Mouse (Mus musculus) spleen, adult 10 weeks (tissue): ENCODE data around the gene Krtap28-10. TPM values are rescaled to one million over a fixed set of nuclear protein-coding genes. Genes with fewer than 3 reads are reported as not detected.

ENCODE experiments used
- polyA plus RNA-seq: library from polyadenylated mRNA; stranded (reverse); fragments of 350-450 nt; fragmentation: Illumina TruSeq; extraction: RNeasy Lipid Tissue Mini Kit (QIAGEN cat#74804); gene quantifications from one replicate; pipeline ENCODE4 v1.2.3, GENCODE M21; 2015; ENCODE audit warnings: low replicate concordance; ENCODE audit not compliant: insufficient read depth

Krtap28-10 gene
- polyA plus RNA-seq, result not detected

GRCm38 (mm10) chr1:83042380-83042779 is at the start of gene Krtap28-10:
Krtap28-10 (minus strand) TSS chr1:83042480.

GRCm38 (mm10) chr1:83060643-83061042 is 18.4 kb upstream of the Krtap28-10 start, which contains the start of gene Krtap28-13:
Krtap28-13 (plus strand) TSS chr1:83060930.

GRCm38 (mm10) chr1:83059278-83059677 is 17.0 kb upstream of the Krtap28-10 start, which contains the start of gene A030005K14Rik:
A030005K14Rik (minus strand) TSS chr1:83059378.

GRCm38 (mm10) chr1:83044882-83045427 is 2.7 kb upstream of the Krtap28-10 start, which contains the start of gene Gm47969:
Gm47969 (plus strand) TSS chr1:83044932.

GRCm38 (mm10) chr1:83038109-83038672 is 4.1 kb downstream of the Krtap28-10 start, which contains the start of gene Slc19a3:
Slc19a3 (minus strand) TSS chr1:83038448.

GRCm38 (mm10) chr1:83000306-83000705 is 42.0 kb downstream of the Krtap28-10 start, which contains the start of gene Gm47959:
Gm47959 (plus strand) TSS chr1:83000548.

Other genes with a start within 250 kb of the Krtap28-10 start
- gene Agfg1, start 203.0 kb downstream of the Krtap28-10 start, polyA plus RNA-seq, result 64.2 TPM
- 0.88 TPM for gene A030005L19Rik, start 129.2 kb downstream of the Krtap28-10 start, polyA plus RNA-seq
- gene A030014E15Rik, start 117.6 kb downstream of the Krtap28-10 start, polyA plus RNA-seq, result not detected
- not detected for gene Gm6217, start 111.1 kb downstream of the Krtap28-10 start, polyA plus RNA-seq
- not detected for gene A030003K21Rik, start 99.1 kb downstream of the Krtap28-10 start, polyA plus RNA-seq
- not detected for gene Gm7544, start 86.5 kb downstream of the Krtap28-10 start, polyA plus RNA-seq
- gene Gm47955, start 82.2 kb downstream of the Krtap28-10 start, polyA plus RNA-seq, result not detected
- not detected for gene Gm47959, start 41.9 kb downstream of the Krtap28-10 start, polyA plus RNA-seq
- 0.55 TPM for gene Slc19a3, start 4.0 kb downstream of the Krtap28-10 start, polyA plus RNA-seq
- not detected for gene Gm47969, start 2.5 kb upstream of the Krtap28-10 start, polyA plus RNA-seq
- gene A030005K14Rik, start 16.9 kb upstream of the Krtap28-10 start, polyA plus RNA-seq, result not detected
- gene Krtap28-13, start 18.4 kb upstream of the Krtap28-10 start, polyA plus RNA-seq, result not detected
- not detected for gene Ccl20, start 74.3 kb upstream of the Krtap28-10 start, polyA plus RNA-seq
- not detected for gene Daw1, start 117.3 kb upstream of the Krtap28-10 start, polyA plus RNA-seq